Mouse (Mus musculus): ENCODE measurements around the gene Aup1. TPM values are rescaled to one million over a fixed set of nuclear protein-coding genes. Genes with fewer than 3 reads are reported as not detected.
A peak's percentile ranks its signal among the peaks of the same experiment; 100 is the strongest.

Aup1 gene
- polyA plus RNA-seq, 1 experiment from 2014 or later: 95.5 TPM

DNA sequence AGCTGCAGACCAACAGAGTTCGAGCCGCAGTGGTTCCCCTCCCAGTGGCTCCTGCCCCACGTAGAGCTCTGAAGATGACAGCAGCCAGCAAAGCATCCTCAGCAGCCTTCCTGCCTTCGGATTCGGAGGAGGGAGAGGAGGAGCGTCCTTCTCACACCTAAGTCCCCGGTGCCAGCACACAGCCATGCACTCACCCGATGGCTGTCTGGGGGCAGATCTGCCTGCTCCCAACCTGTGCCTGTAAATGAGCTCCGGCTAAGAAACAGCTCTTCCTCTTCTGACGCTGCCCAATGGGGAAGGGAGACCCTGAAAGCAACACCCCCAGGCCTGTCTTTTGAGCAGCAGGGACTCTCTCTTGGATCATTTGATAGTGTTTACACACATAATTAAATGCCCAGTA lies 24.5 kb upstream of the Aup1 start:
- WGBS: 45% methylated on average over 10 of the region's 10 CpGs
- peaks cover 27% of the 10 kb centered on the region for H3K27me3 ChIP-seq (ENCODE audit: control insufficient read depth, insufficient read depth, low read length)
- ATAC-seq (ENCODE audit: insufficient number of reproducible peaks, insufficient read depth, low FRiP score, low read depth): no peak

DNA sequence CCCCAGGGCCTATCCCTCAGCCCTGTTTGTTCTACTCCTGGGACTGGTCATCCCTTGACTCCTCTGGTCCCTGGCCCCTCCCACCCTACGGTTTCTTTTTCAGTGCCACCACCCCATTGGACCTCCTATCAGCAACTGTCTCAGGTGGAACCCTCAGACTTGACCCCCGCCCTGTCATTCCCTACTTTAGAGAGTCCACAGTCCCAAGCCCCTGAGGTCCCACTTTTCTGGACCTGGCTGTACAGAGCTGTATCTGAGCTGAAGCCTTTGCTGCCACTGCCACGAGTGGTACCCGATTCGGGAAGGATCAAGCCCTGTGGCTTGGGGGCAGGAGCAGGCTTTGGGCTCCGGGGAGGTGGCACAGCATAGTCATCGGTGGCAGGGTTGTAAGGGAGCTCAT lies 23.2 kb upstream of the Aup1 start:
- no peak for ATAC-seq (ENCODE audit: insufficient number of reproducible peaks, insufficient read depth, low FRiP score, low read depth)
- H3K27me3 ChIP-seq (ENCODE audit: control insufficient read depth, insufficient read depth, low read length): peaks cover 27% of the 10 kb centered on the region
- 74% methylated on average over 7 of the region's 7 CpGs for WGBS

More for the DNA sequence above, 24.5 kb upstream of the Aup1 start:
- peaks cover 15 to 23% of the 10 kb centered on the region in 2 experiments for H3K4me1 ChIP-seq (ENCODE audit: control insufficient read depth in 2 of 2, insufficient read depth in 2 of 2, low read length in 2 of 2)
- no peak overlapping the region for H3K4me3 ChIP-seq (ENCODE audit: control insufficient read depth in 1 of 2, insufficient read depth in 1 of 2, low read depth in 1 of 2, low read length in 2 of 2)
- H3K27ac ChIP-seq (replicated peaks in 1 of 2; ENCODE audit: control insufficient read depth in 1 of 2, insufficient read depth in 1 of 2, low read depth in 2 of 2, low read length in 2 of 2): no peak overlapping the region
- H3K36me3 ChIP-seq (ENCODE audit: control insufficient read depth, insufficient read depth, low read length): 0 out of 2 replicates have a peak, but pooled peaks cover 4% of the 10 kb centered on the region
- H3K4me2 ChIP-seq (ENCODE audit: low read length): no peak overlapping the region
- no peaks in the 10 kb centered on the region for H3K9me3 ChIP-seq (ENCODE audit: control insufficient read depth, low read length)
- no peak overlapping the region for H3K9ac ChIP-seq (ENCODE audit: low read length)

DNA sequence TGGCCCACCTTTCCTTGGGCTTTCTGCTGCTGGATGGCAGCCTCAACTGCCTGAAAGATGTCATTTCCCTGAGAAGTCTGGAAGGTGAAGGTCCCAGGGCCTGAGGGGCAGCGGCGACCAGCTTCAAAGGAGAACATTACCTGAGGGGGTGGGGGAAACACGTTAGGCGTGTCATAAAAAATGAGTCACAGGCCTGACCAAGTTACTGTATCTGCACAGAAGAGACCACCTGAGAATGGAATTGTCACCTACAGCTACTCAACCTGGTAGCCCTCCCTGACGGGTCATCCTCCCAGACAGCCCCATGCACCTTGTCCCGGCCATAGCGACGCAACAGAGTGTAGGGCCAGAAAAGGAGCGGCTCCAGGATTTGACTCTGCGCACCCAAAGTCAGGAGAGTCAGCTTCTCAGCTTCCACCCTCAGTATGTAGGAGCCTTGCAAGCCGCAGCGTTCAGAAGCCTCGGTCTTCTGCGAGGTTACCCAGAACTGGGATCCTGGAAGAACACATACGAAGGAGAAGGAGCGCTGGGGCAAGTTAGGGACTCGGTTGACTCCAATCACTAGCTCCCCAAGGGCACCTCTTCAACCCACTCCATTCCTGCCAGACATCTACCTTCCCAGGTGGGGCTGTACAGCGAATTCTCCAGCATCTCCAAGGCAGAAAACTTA lies 22.3 kb upstream of the Aup1 start:
- WGBS: 51% methylated on average over 18 of the region's 18 CpGs
- H3K9me3 ChIP-seq (ENCODE audit: control insufficient read depth, low read length): no peaks in the 10 kb centered on the region
- H3K27ac ChIP-seq (replicated peaks in 1 of 2; ENCODE audit: control insufficient read depth in 1 of 2, insufficient read depth in 1 of 2, low read depth in 2 of 2, low read length in 2 of 2): no peak overlapping the region
- H3K4me1 ChIP-seq (ENCODE audit: control insufficient read depth in 2 of 2, insufficient read depth in 2 of 2, low read length in 2 of 2): peaks cover 15 to 23% of the 10 kb centered on the region in 2 experiments
- H3K4me2 ChIP-seq (ENCODE audit: low read length): peak overlapping the region; percentile 92
- 0 out of 2 replicates have a peak, but pooled peaks cover 4% of the 10 kb centered on the region for H3K36me3 ChIP-seq (ENCODE audit: control insufficient read depth, insufficient read depth, low read length)
- no peak for ATAC-seq (ENCODE audit: insufficient number of reproducible peaks, insufficient read depth, low FRiP score, low read depth)
- H3K27me3 ChIP-seq (ENCODE audit: control insufficient read depth, insufficient read depth, low read length): peaks cover 26% of the 10 kb centered on the region
- H3K4me3 ChIP-seq (ENCODE audit: control insufficient read depth in 1 of 2, insufficient read depth in 1 of 2, low read depth in 1 of 2, low read length in 2 of 2): peak overlapping the region; percentile 68 to 75
- peak overlapping the region; percentile 83; the same call in 1 of the 2 replicates for H3K9ac ChIP-seq (ENCODE audit: low read length)

More for the DNA sequence above, 23.2 kb upstream of the Aup1 start:
- Histone ChIP-seq H3K27ac (replicated peaks in 1 of 2; ENCODE audit: control insufficient read depth in 1 of 2, insufficient read depth in 1 of 2, low read depth in 2 of 2, low read length in 2 of 2) (no peak overlapping the region), H3K9ac (ENCODE audit: low read length) (no peak overlapping the region), H3K4me2 (ENCODE audit: low read length) (no peak overlapping the region), H3K4me1 (ENCODE audit: control insufficient read depth in 2 of 2, insufficient read depth in 2 of 2, low read length in 2 of 2) (peaks cover 15 to 23% of the 10 kb centered on the region in 2 experiments), H3K4me3 (ENCODE audit: control insufficient read depth in 1 of 2, insufficient read depth in 1 of 2, low read depth in 1 of 2, low read length in 2 of 2) (no peak overlapping the region), H3K9me3 (ENCODE audit: control insufficient read depth, low read length) (no peaks in the 10 kb centered on the region), H3K36me3 (ENCODE audit: control insufficient read depth, insufficient read depth, low read length) (0 out of 2 replicates have a peak, but pooled peaks cover 4% of the 10 kb centered on the region)

DNA sequence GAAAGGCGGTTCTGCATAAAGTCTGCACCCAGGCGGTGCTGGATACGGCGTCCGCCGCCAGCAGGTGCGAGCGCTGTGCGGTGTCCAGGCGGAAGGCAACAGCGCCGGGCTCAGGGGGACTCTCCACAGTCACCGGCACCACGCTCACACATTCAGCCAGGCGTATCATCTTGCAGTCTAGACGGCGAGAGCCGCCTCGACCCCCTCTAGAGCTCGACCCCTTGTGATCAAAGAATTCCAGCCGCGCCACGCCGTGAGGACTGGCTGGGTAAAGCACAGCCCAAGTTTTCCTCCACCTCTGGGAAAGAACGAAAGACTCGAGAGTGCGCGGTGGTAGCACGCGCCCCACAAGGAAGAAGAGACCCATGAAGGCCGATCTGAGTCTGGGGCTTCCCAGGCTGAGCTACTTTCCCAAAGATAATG lies 21.5 kb upstream of the Aup1 start:
- WGBS: under 1% methylated on average over 31 of the region's 31 CpGs
- no peak for ATAC-seq (ENCODE audit: insufficient number of reproducible peaks, insufficient read depth, low FRiP score, low read depth)
- peak overlapping the region; percentile 92 for H3K4me2 ChIP-seq (ENCODE audit: low read length)
- peak overlapping the region in 1 of 2 experiments; percentile 77; a peak in 1 of 4 replicates for H3K27ac ChIP-seq (replicated peaks in 1 of 2; ENCODE audit: control insufficient read depth in 1 of 2, insufficient read depth in 1 of 2, low read depth in 2 of 2, low read length in 2 of 2)
- H3K9ac ChIP-seq (ENCODE audit: low read length): peak overlapping the region; percentile 83
- H3K36me3 ChIP-seq (ENCODE audit: control insufficient read depth, insufficient read depth, low read length): 0 out of 2 replicates have a peak, but pooled peaks cover 4% of the 10 kb centered on the region
- H3K9me3 ChIP-seq (ENCODE audit: control insufficient read depth, low read length): no peaks in the 10 kb centered on the region
- H3K4me1 ChIP-seq (ENCODE audit: control insufficient read depth in 2 of 2, insufficient read depth in 2 of 2, low read length in 2 of 2): peaks cover 15 to 19% of the 10 kb centered on the region in 2 experiments
- peaks cover 24% of the 10 kb centered on the region for H3K27me3 ChIP-seq (ENCODE audit: control insufficient read depth, insufficient read depth, low read length)
- H3K4me3 ChIP-seq (ENCODE audit: control insufficient read depth in 1 of 2, insufficient read depth in 1 of 2, low read depth in 1 of 2, low read length in 2 of 2): peak overlapping the region; percentile 68 to 75

DNA sequence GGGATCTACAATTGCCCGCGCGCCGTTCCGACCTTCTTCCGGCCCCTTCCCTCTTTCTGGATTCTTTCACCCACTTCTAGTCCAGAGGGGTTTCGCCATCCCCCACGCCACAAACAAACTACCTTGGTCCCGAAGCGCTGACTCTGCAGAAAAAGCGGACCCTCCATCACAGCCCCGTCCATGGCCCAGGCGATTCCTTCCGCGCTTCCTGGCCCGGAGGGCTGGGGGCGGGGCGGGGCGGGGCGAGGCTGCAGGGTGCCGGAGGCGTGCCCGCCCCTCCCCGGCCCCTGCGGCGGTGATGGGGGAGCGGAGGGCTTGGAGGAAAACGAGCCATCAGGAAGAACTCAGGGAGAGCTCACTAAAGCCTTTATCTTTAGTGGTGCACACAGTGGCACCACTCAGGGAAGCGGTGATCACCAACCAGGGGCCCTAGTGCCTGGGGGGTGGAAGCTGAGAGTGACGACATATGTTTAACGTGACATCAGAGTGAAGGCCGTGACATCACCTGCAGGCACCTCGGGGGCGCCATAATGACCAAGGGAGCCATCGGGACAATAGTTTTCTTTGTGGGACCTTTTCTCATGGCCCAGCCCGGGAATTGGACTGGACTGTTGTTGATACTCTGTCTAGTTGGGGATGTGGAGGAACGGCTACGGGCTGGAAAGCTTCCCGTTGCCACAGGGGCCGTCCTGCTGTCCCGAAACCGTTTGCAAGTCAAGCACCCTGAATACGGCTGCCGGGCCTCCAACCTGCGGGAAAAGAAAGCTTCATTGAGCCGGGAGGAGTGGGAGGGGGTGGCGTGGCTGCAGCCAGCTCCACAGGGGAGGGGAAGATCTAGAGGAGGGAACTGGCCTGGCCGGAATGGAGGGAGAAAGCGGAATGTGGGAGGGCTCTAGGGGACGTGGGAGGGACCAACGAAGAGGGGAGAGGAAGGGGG lies 20.8 kb upstream of the Aup1 start, which contains the start of the genes Dok1 and Loxl3:
Gene Dok1, minus strand, starts transcription at position 223 of the 937 bp plus-strand sequence.
Gene Loxl3, plus strand, starts transcription at position 925 of the 937 bp plus-strand sequence.
- H3K9ac ChIP-seq (ENCODE audit: low read length): peak within 1 kb of the TSS; percentile 83
- WGBS: under 1% methylated on average over 51 of the region's 51 CpGs
- ATAC-seq (ENCODE audit: insufficient number of reproducible peaks, insufficient read depth, low FRiP score, low read depth): peak; percentile 79
- H3K4me3 ChIP-seq (ENCODE audit: control insufficient read depth in 1 of 2, insufficient read depth in 1 of 2, low read depth in 1 of 2, low read length in 2 of 2): peak within 1 kb of the TSS; percentile 68 to 75
- peak within 1 kb of the TSS; percentile 92 for H3K4me2 ChIP-seq (ENCODE audit: low read length)
- H3K9me3 ChIP-seq (ENCODE audit: control insufficient read depth, low read length): no peaks in the 10 kb centered on the region
- peaks cover 17 to 18% of the 10 kb centered on the region in 2 experiments for H3K4me1 ChIP-seq (ENCODE audit: control insufficient read depth in 2 of 2, insufficient read depth in 2 of 2, low read length in 2 of 2)
- H3K27me3 ChIP-seq (ENCODE audit: control insufficient read depth, insufficient read depth, low read length): peaks cover 20% of the 10 kb centered on the region
- 0 out of 2 replicates have a peak, but pooled peaks cover 4% of the 10 kb centered on the region for H3K36me3 ChIP-seq (ENCODE audit: control insufficient read depth, insufficient read depth, low read length)
- peak within 1 kb of the TSS; percentile 77 for H3K27ac ChIP-seq (replicated peaks in 1 of 2; ENCODE audit: control insufficient read depth in 1 of 2, insufficient read depth in 1 of 2, low read depth in 2 of 2, low read length in 2 of 2)

DNA sequence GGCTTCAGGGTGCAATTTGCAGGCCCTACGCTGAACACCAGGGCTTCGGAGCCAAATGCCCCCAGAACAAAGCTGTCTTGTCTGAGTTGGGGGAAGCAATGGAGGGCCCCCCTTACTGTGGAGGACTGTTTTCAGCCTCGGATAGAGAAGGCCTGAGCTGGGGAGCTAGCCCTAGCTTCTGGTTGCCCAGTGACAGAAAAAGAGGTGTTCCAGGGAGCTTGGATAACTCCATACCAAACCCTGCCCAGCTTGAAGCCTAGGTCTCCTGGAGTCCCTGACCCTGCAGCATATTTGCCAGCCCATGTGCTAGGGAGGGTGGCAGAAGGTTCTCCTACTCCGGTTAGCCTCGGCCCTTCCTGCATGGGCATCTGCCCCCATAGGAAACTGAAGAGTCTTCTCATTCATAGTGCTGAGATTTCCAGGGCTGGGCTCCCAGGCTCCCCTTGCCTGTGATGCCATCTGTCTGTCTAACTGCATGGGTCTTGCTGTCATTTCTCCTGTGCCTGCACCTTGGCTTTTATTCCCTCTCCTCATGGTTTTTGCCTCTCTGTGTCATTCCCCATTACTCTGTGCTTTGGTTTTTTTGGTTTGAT lies 19.8 kb upstream of the Aup1 start:
- Histone ChIP-seq H3K4me2 (ENCODE audit: low read length) (peak overlapping the region; percentile 92), H3K9ac (ENCODE audit: low read length) (peak overlapping the region; percentile 83; the same call in 1 of the 2 replicates), H3K4me3 (ENCODE audit: control insufficient read depth in 1 of 2, insufficient read depth in 1 of 2, low read depth in 1 of 2, low read length in 2 of 2) (peak overlapping the region; percentile 68 to 75), H3K36me3 (ENCODE audit: control insufficient read depth, insufficient read depth, low read length) (0 out of 2 replicates have a peak, but pooled peaks cover 4% of the 10 kb centered on the region), H3K27me3 (ENCODE audit: control insufficient read depth, insufficient read depth, low read length) (peaks cover 12% of the 10 kb centered on the region), H3K9me3 (ENCODE audit: control insufficient read depth, low read length) (no peaks in the 10 kb centered on the region), H3K4me1 (ENCODE audit: control insufficient read depth in 2 of 2, insufficient read depth in 2 of 2, low read length in 2 of 2) (peaks cover 17 to 19% of the 10 kb centered on the region in 2 experiments), H3K27ac (replicated peaks in 1 of 2; ENCODE audit: control insufficient read depth in 1 of 2, insufficient read depth in 1 of 2, low read depth in 2 of 2, low read length in 2 of 2) (no peak overlapping the region)
- 34% methylated on average over 5 of the region's 5 CpGs for WGBS
- ATAC-seq (ENCODE audit: insufficient number of reproducible peaks, insufficient read depth, low FRiP score, low read depth): no peak

DNA sequence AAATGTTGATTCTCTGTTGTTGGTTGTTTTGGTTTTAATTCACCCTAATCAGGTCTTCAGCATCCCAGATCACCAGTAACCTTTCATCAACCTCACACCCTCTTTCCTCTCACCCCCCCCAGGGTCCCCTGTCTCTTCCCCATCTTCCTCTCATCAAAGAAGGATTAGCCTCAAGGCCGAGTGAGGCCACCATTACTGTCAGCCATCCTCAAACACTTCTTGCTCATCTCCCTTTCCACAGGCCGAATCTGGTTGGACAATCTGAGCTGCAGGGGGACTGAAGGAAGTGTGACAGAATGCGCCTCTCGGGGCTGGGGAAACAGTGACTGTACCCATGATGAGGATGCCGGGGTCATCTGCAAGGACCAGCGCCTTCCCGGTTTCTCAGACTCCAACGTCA lies 17.1 kb upstream of the Aup1 start:
- Histone ChIP-seq H3K4me2 (ENCODE audit: low read length) (no peak overlapping the region), H3K27me3 (ENCODE audit: control insufficient read depth, insufficient read depth, low read length) (peaks cover 1% of the 10 kb centered on the region), H3K27ac (replicated peaks in 1 of 2; ENCODE audit: control insufficient read depth in 1 of 2, insufficient read depth in 1 of 2, low read depth in 2 of 2, low read length in 2 of 2) (no peak overlapping the region), H3K4me3 (ENCODE audit: control insufficient read depth in 1 of 2, insufficient read depth in 1 of 2, low read depth in 1 of 2, low read length in 2 of 2) (no peak overlapping the region), H3K9me3 (ENCODE audit: control insufficient read depth, low read length) (no peaks in the 10 kb centered on the region), H3K9ac (ENCODE audit: low read length) (no peak overlapping the region), H3K4me1 (ENCODE audit: control insufficient read depth in 2 of 2, insufficient read depth in 2 of 2, low read length in 2 of 2) (peaks cover 5 to 12% of the 10 kb centered on the region in 2 experiments; a peak in 3 of 4 replicates), H3K36me3 (ENCODE audit: control insufficient read depth, insufficient read depth, low read length) (no peaks in the 10 kb centered on the region)
- 83% methylated on average over 8 of the region's 8 CpGs for WGBS
- ATAC-seq (ENCODE audit: insufficient number of reproducible peaks, insufficient read depth, low FRiP score, low read depth): no peak
